In genomic region chr5:111996806-111997205, GRCm38 (mm10) we compare ENCODE assay signal across 28 mouse cellular contexts.
A peak's percentile ranks its signal among the peaks of the same experiment; 100 is the strongest.
DNase-seq lines count a peak whose midpoint lies in the region; ATAC-seq and TF ChIP-seq lines count a peak whose summit lies in the region.
"Had no signal": no experiment of that assay in that cellular context is flagged by ENCODE, and none has a peak within 500 bp of the region (broad histone marks: within the 10 kb centered on the region; RNA-seq: fewer than 3 reads in every experiment).

No protein-coding gene starts in this region.

- peaks cover 15% of the 10 kb centered on the region for H3K4me1 ChIP-seq in forebrain, embryonic 14.5 days (ENCODE audit: control insufficient read depth, insufficient read depth, low read length)
- peaks cover 29% of the 10 kb centered on the region for H3K4me1 ChIP-seq in forebrain, embryonic 12.5 days
- 0 out of 2 replicates have a peak, but pooled peaks cover 4% of the 10 kb centered on the region for H3K4me1 ChIP-seq in hindbrain, postnatal 0 days (ENCODE audit: insufficient read depth, low read length)
- peaks cover 26% of the 10 kb centered on the region for H3K4me1 ChIP-seq in hindbrain, embryonic 13.5 days (replicated peaks)
- H3K4me1 ChIP-seq in stomach, embryonic 14.5 days (ENCODE audit: control insufficient read depth, insufficient read depth, low read length) = no peaks in the 10 kb centered on the region
- no peaks in the 10 kb centered on the region for H3K4me1 ChIP-seq in stomach, postnatal 0 days (replicated peaks; ENCODE audit: control insufficient read depth, insufficient read depth)
- H3K4me1 ChIP-seq: heart, embryonic 12.5 days; heart, embryonic 15.5 days had no signal

- no peak overlapping the region; the same call in 1 of the 2 replicates for H3K27ac ChIP-seq in forebrain, embryonic 14.5 days (ENCODE audit: low read depth, low read length)
- H3K27ac ChIP-seq in forebrain, embryonic 12.5 days = no peak overlapping the region
- no peak overlapping the region for H3K27ac ChIP-seq in hindbrain, postnatal 0 days
- H3K27ac ChIP-seq in hindbrain, embryonic 13.5 days = no peak overlapping the region
- H3K27ac ChIP-seq in stomach, embryonic 14.5 days (ENCODE audit: low read length) = no peak overlapping the region
- H3K27ac ChIP-seq in stomach, postnatal 0 days (replicated peaks) = no peak overlapping the region
- H3K27ac ChIP-seq: embryonic facial prominence, embryonic 12.5 days; embryonic facial prominence, embryonic 15.5 days; heart, embryonic 15.5 days; hindbrain, embryonic 10.5 days; hindbrain, embryonic 14.5 days had no signal

- H3K9me3 ChIP-seq in forebrain, embryonic 14.5 days (replicated peaks; ENCODE audit: control insufficient read depth, low read length) = no peaks in the 10 kb centered on the region
- H3K9me3 ChIP-seq in forebrain, embryonic 12.5 days = no peaks in the 10 kb centered on the region
- H3K9me3 ChIP-seq in hindbrain, postnatal 0 days (ENCODE audit: low read length) = no peaks in the 10 kb centered on the region
- H3K9me3 ChIP-seq in hindbrain, embryonic 13.5 days = no peaks in the 10 kb centered on the region
- no peaks in the 10 kb centered on the region for H3K9me3 ChIP-seq in stomach, embryonic 14.5 days (ENCODE audit: control insufficient read depth, low read depth, low read length)
- H3K9me3 ChIP-seq in stomach, postnatal 0 days (ENCODE audit: control insufficient read depth, low read length) = no peaks in the 10 kb centered on the region
- H3K9me3 ChIP-seq: embryonic facial prominence, embryonic 12.5 days; embryonic facial prominence, embryonic 15.5 days; heart, embryonic 12.5 days; heart, embryonic 15.5 days; hindbrain, embryonic 10.5 days had no signal

- H3K36me3 ChIP-seq in forebrain, embryonic 14.5 days (ENCODE audit: control insufficient read depth, insufficient read depth, low read length) = no peaks in the 10 kb centered on the region
- H3K36me3 ChIP-seq in forebrain, embryonic 12.5 days (replicated peaks) = no peaks in the 10 kb centered on the region
- no peaks in the 10 kb centered on the region for H3K36me3 ChIP-seq in hindbrain, postnatal 0 days (ENCODE audit: insufficient read depth, low read length)
- H3K36me3 ChIP-seq in hindbrain, embryonic 13.5 days = no peaks in the 10 kb centered on the region
- H3K36me3 ChIP-seq in stomach, embryonic 14.5 days (ENCODE audit: control insufficient read depth, insufficient read depth, low read length) = no peaks in the 10 kb centered on the region
- H3K36me3 ChIP-seq in stomach, postnatal 0 days (ENCODE audit: control insufficient read depth, insufficient read depth, low read length) = no peaks in the 10 kb centered on the region
- H3K36me3 ChIP-seq: embryonic facial prominence, embryonic 12.5 days; embryonic facial prominence, embryonic 15.5 days; G1E; heart, embryonic 12.5 days; heart, embryonic 15.5 days; hindbrain, embryonic 10.5 days had no signal

- no peak for TF ChIP-seq CTCF in hindbrain, postnatal 0 days (IDR thresholded peaks at IDR 0.05; ENCODE audit: low read depth)
- no peak for TF ChIP-seq CTCF in stomach, postnatal 0 days (IDR thresholded peaks at IDR 0.05; ENCODE audit: low read depth)

- WGBS in forebrain, embryonic 14.5 days = 51% methylated on average over 3 of the region's 3 CpGs
- WGBS in forebrain, embryonic 12.5 days = 52% methylated on average over 3 of the region's 3 CpGs
- WGBS in hindbrain, postnatal 0 days = 38% methylated on average over 3 of the region's 3 CpGs
- WGBS in hindbrain, embryonic 13.5 days = 58% methylated on average over 3 of the region's 3 CpGs
- 49% methylated on average over 3 of the region's 3 CpGs for WGBS in stomach, embryonic 14.5 days
- 41% methylated on average over 3 of the region's 3 CpGs for WGBS in stomach, postnatal 0 days

- ATAC-seq in forebrain, embryonic 14.5 days = no peak
- no peak for ATAC-seq in forebrain, embryonic 12.5 days (ENCODE audit: low FRiP score)
- no peak for ATAC-seq in hindbrain, postnatal 0 days
- no peak for ATAC-seq in hindbrain, embryonic 13.5 days (ENCODE audit: low FRiP score)
- peak; percentile 53; the same call in 1 of the 2 replicates for ATAC-seq in stomach, embryonic 14.5 days (ENCODE audit: insufficient number of reproducible peaks, insufficient read depth, low FRiP score, low read depth)
- no peak for ATAC-seq in stomach, postnatal 0 days (ENCODE audit: low FRiP score, low TSS enrichment)
- ATAC-seq: intestine, postnatal 0 days; Patski had no signal

- no peak overlapping the region for H3K4me3 ChIP-seq in forebrain, embryonic 14.5 days (ENCODE audit: low read depth, low read length)
- H3K4me3 ChIP-seq in forebrain, embryonic 12.5 days (replicated peaks) = no peak overlapping the region
- no peak overlapping the region for H3K4me3 ChIP-seq in hindbrain, postnatal 0 days (ENCODE audit: low read length)
- H3K4me3 ChIP-seq in hindbrain, embryonic 13.5 days = no peak overlapping the region
- H3K4me3 ChIP-seq in stomach, embryonic 14.5 days (ENCODE audit: low read depth, low read length) = no peak overlapping the region
- no peak overlapping the region for H3K4me3 ChIP-seq in stomach, postnatal 0 days (ENCODE audit: low read depth, low read length)
- H3K4me3 ChIP-seq: embryonic facial prominence, embryonic 12.5 days; embryonic facial prominence, embryonic 15.5 days; heart, embryonic 12.5 days; heart, embryonic 15.5 days; hindbrain, embryonic 10.5 days had no signal

- peak; percentile 65 for DNase-seq in forebrain, embryonic 14.5 days (ENCODE audit: low spot score)
- DNase-seq in hindbrain, postnatal 0 days (ENCODE audit: low spot score) = peak; percentile 21
- no peak for DNase-seq in stomach, postnatal 0 days (ENCODE audit: low spot score)
- DNase-seq in left cerebral cortex, adult 11 months (ENCODE audit: low spot score) = no peak
- DNase-seq: adrenal gland, postnatal 10 days; adrenal gland, postnatal 36 days; B cell, adult 2 months; cerebellum, adult 11 months; cerebellum, adult 2 months; cerebellum, adult 9-11 months; cerebellum, postnatal 25 days; gastrocnemius, postnatal 10 days; gastrocnemius, postnatal 36 days; heart, postnatal 10 days; heart, postnatal 36 days had no signal

- TF ChIP-seq EP300 in stomach, postnatal 0 days (optimal IDR thresholded peaks at IDR 0.05) = no peak

- no peaks in the 10 kb centered on the region for H3K27me3 ChIP-seq in forebrain, embryonic 14.5 days (replicated peaks; ENCODE audit: control insufficient read depth, insufficient read depth, low read length)
- peaks cover 35% of the 10 kb centered on the region for H3K27me3 ChIP-seq in forebrain, embryonic 12.5 days
- no peaks in the 10 kb centered on the region for H3K27me3 ChIP-seq in hindbrain, postnatal 0 days (ENCODE audit: insufficient read depth, low read length)
- peaks cover 13% of the 10 kb centered on the region; the same call in 1 of the 2 replicates for H3K27me3 ChIP-seq in hindbrain, embryonic 13.5 days
- no peaks in the 10 kb centered on the region for H3K27me3 ChIP-seq in stomach, embryonic 14.5 days (ENCODE audit: control insufficient read depth, insufficient read depth, low read length)
- no peaks in the 10 kb centered on the region for H3K27me3 ChIP-seq in stomach, postnatal 0 days (ENCODE audit: control insufficient read depth, insufficient read depth, low read length)
- H3K27me3 ChIP-seq: CH12.LX; embryonic facial prominence, embryonic 12.5 days had no signal

- no peak overlapping the region for H3K4me2 ChIP-seq in forebrain, embryonic 14.5 days (ENCODE audit: low read length)
- H3K4me2 ChIP-seq in forebrain, embryonic 12.5 days = no peak overlapping the region
- H3K4me2 ChIP-seq in hindbrain, postnatal 0 days (ENCODE audit: low read depth, low read length) = no peak overlapping the region
- no peak overlapping the region for H3K4me2 ChIP-seq in hindbrain, embryonic 13.5 days
- H3K4me2 ChIP-seq in stomach, embryonic 14.5 days (replicated peaks; ENCODE audit: low read depth, low read length) = no peak overlapping the region
- no peak overlapping the region for H3K4me2 ChIP-seq in stomach, postnatal 0 days (replicated peaks; ENCODE audit: low read depth)
- H3K4me2 ChIP-seq: embryonic facial prominence, embryonic 12.5 days; embryonic facial prominence, embryonic 15.5 days; heart, embryonic 12.5 days; heart, embryonic 15.5 days; hindbrain, embryonic 14.5 days had no signal

- no peak overlapping the region for H3K9ac ChIP-seq in forebrain, embryonic 14.5 days (ENCODE audit: low read length)
- no peak overlapping the region for H3K9ac ChIP-seq in forebrain, embryonic 12.5 days
- H3K9ac ChIP-seq in hindbrain, postnatal 0 days (replicated peaks; ENCODE audit: low read length) = no peak overlapping the region
- H3K9ac ChIP-seq in hindbrain, embryonic 13.5 days = no peak overlapping the region
- no peak overlapping the region for H3K9ac ChIP-seq in stomach, embryonic 14.5 days (replicated peaks; ENCODE audit: low read depth, low read length)
- no peak overlapping the region for H3K9ac ChIP-seq in stomach, postnatal 0 days (ENCODE audit: low read length)
- H3K9ac ChIP-seq: embryonic facial prominence, embryonic 12.5 days; embryonic facial prominence, embryonic 15.5 days; heart, embryonic 12.5 days; heart, embryonic 15.5 days; hindbrain, embryonic 14.5 days had no signal

Comparison
In these comparisons a context has a peak if more than half of its experiments do, and no peak if none do; other contexts are left out.
1. DNase-seq: peak in forebrain, embryonic 14.5 days (single experiment) and hindbrain, postnatal 0 days (single experiment); none in stomach, postnatal 0 days (single experiment) and left cerebral cortex, adult 11 months (single experiment).